Mouse (Mus musculus) embryonic facial prominence, embryonic 15.5 days (tissue): ENCODE results near the gene Oaz3. TPM values are rescaled to one million over a fixed set of nuclear protein-coding genes. Genes with fewer than 3 reads are reported as not detected.

Experiments
- ATAC-seq: fragments of 200-750 bp; cut with Nextera tagmentation; 2 replicates; pipeline ENCODE4 v1.8.0; 2017; ENCODE audit warnings: low read depth, moderate TSS enrichment; ENCODE audit not compliant: insufficient number of reproducible peaks, low FRiP score, low TSS enrichment
- H3K27ac ChIP-seq: fragments of 300-500 bp; sonication (generic); replicated peaks from 2 replicates; pipeline ENCODE4 v1.5.1; 2015; ENCODE audit warnings: mild to moderate bottlenecking, inconsistent platforms
- H3K27me3 ChIP-seq: fragments of 300-500 bp; sonication (generic); 2 replicates; pipeline ENCODE4 v1.6.1; 2015; ENCODE audit warnings: inconsistent platforms
- H3K36me3 ChIP-seq: fragments of 300-500 bp; sonication (generic); 2 replicates; pipeline ENCODE4 v1.6.1; 2015; ENCODE audit warnings: mild to moderate bottlenecking, inconsistent platforms
- H3K4me1 ChIP-seq: fragments of 300-500 bp; sonication (generic); 2 replicates; pipeline ENCODE4 v1.6.1; 2015; ENCODE audit warnings: inconsistent platforms
- H3K4me2 ChIP-seq: fragments of 300-500 bp; sonication (generic); replicated peaks from 2 replicates; pipeline ENCODE4 v1.6.1; 2015; ENCODE audit warnings: mild to moderate bottlenecking, inconsistent platforms
- H3K4me3 ChIP-seq: fragments of 300-500 bp; sonication (generic); replicated peaks from 2 replicates; pipeline ENCODE4 v1.5.1; 2015; ENCODE audit warnings: mild to moderate bottlenecking, inconsistent platforms
- H3K9ac ChIP-seq: fragments of 300-500 bp; sonication (generic); 2 replicates; pipeline ENCODE4 v1.6.1; 2015; ENCODE audit warnings: inconsistent platforms
- H3K9me3 ChIP-seq: fragments of 300-500 bp; sonication (generic); replicated peaks from 2 replicates; pipeline ENCODE4 v1.6.1; 2016; ENCODE audit warnings: inconsistent platforms
- WGBS: fragments of 180-500 bp; shearing (Covaris S2); methylation state at CpG from one replicate; pipeline ENCODE4 v1.1.7; 2015; 5-methylcytosine and 5-hydroxymethylcytosine counted together
- polyA plus RNA-seq: library from polyadenylated mRNA; unstranded; fragments of >200 nt; fragmentation: Nextera tagmentation; extraction: Ambion mirVana; gene quantifications from 2 replicates; pipeline ENCODE4 v1.2.1, GENCODE M21; 2015

Oaz3 gene
- polyA plus RNA-seq, 1 experiment from 2014 or later, result 0.40 TPM

- H3K9me3 ChIP-seq, result no peaks in the 10 kb centered on the region
- H3K36me3 ChIP-seq, result no peaks in the 10 kb centered on the region
- no peaks in the 10 kb centered on the region for H3K27me3 ChIP-seq
- peak overlapping the region; percentile 40 for H3K4me3 ChIP-seq
- peak; percentile 85 for ATAC-seq
- H3K9ac ChIP-seq, result no peak overlapping the region
- H3K4me1 ChIP-seq, result peaks cover 3% of the 10 kb centered on the region; the same call in 1 of the 2 replicates
- H3K27ac ChIP-seq, result no peak overlapping the region
- peak overlapping the region; percentile 52 for H3K4me2 ChIP-seq
- under 1% methylated on average over 12 of the region's 12 CpGs for WGBS
Observed at GRCm38 (mm10) chr3:94456529-94457000, 12.8 kb upstream of the Oaz3 start.

- H3K4me3 ChIP-seq, result no peak overlapping the region
- no peaks in the 10 kb centered on the region for H3K9me3 ChIP-seq
- WGBS, result 83% methylated on average over 2 of the region's 2 CpGs
- H3K27me3 ChIP-seq, result no peaks in the 10 kb centered on the region
- peaks cover 4% of the 10 kb centered on the region; the same call in 1 of the 2 replicates for H3K4me1 ChIP-seq
- ATAC-seq, result no peak
- H3K9ac ChIP-seq, result no peak overlapping the region
- H3K4me2 ChIP-seq, result no peak overlapping the region
- H3K36me3 ChIP-seq, result peaks cover 41% of the 10 kb centered on the region
- no peak overlapping the region for H3K27ac ChIP-seq
Observed at GRCm38 (mm10) chr3:94449377-94449776, 5.7 kb upstream of the Oaz3 start.

GRCm38 (mm10) chr3:94442951-94443596 is 641 bp downstream of the Oaz3 start, which contains the start of gene Mrpl9:
Mrpl9 (plus strand) TSS chr3:94443318.
- peak; percentile 95 for ATAC-seq

GRCm38 (mm10) chr3:94441182-94441581 is 2.5 kb downstream of the Oaz3 start:
- H3K36me3 ChIP-seq, result peaks cover 16% of the 10 kb centered on the region
- no peak for ATAC-seq
- no peaks in the 10 kb centered on the region for H3K9me3 ChIP-seq
- H3K4me3 ChIP-seq, result no peak overlapping the region
- peaks cover 8% of the 10 kb centered on the region; the same call in 1 of the 2 replicates for H3K4me1 ChIP-seq
- 37% methylated on average over 3 of the region's 3 CpGs for WGBS
- H3K27ac ChIP-seq, result no peak overlapping the region
- no peak overlapping the region for H3K4me2 ChIP-seq
- no peaks in the 10 kb centered on the region for H3K27me3 ChIP-seq
- H3K9ac ChIP-seq, result no peak overlapping the region

More at GRCm38 (mm10) chr3:94442951-94443596, 641 bp downstream of the Oaz3 start, which contains the start of gene Mrpl9:
- Histone ChIP-seq H3K4me1 (peaks cover 8% of the 10 kb centered on the region; the same call in 1 of the 2 replicates), H3K9me3 (no peaks in the 10 kb centered on the region), H3K4me2 (peak within 1 kb of the TSS; percentile 82), H3K27me3 (no peaks in the 10 kb centered on the region), H3K4me3 (peak within 1 kb of the TSS; percentile 95), H3K27ac (peak within 1 kb of the TSS; percentile 63), H3K9ac (peak within 1 kb of the TSS; percentile 93), H3K36me3 (peaks cover 35% of the 10 kb centered on the region)
- under 1% methylated on average over 39 of the region's 39 CpGs for WGBS

- no peaks in the 10 kb centered on the region for H3K4me1 ChIP-seq
- ATAC-seq, result no peak
- no peak overlapping the region for H3K9ac ChIP-seq
- no peaks in the 10 kb centered on the region for H3K36me3 ChIP-seq
- 78% methylated on average over 9 of the region's 9 CpGs for WGBS
- no peak overlapping the region for H3K4me2 ChIP-seq
- H3K9me3 ChIP-seq, result no peaks in the 10 kb centered on the region
- no peak overlapping the region for H3K27ac ChIP-seq
- no peak overlapping the region for H3K4me3 ChIP-seq
- no peaks in the 10 kb centered on the region for H3K27me3 ChIP-seq
Observed at GRCm38 (mm10) chr3:94436420-94436819, 7.3 kb downstream of the Oaz3 start.

GRCm38 (mm10) chr3:94434305-94434704 is 9.4 kb downstream of the Oaz3 start:
- Histone ChIP-seq H3K27ac (no peak overlapping the region), H3K4me3 (no peak overlapping the region), H3K36me3 (no peaks in the 10 kb centered on the region), H3K4me1 (no peaks in the 10 kb centered on the region), H3K9ac (no peak overlapping the region), H3K4me2 (no peak overlapping the region), H3K9me3 (no peaks in the 10 kb centered on the region), H3K27me3 (no peaks in the 10 kb centered on the region)
- 75% methylated on average over 2 of the region's 2 CpGs for WGBS
- no peak for ATAC-seq

- Histone ChIP-seq H3K9me3 (no peaks in the 10 kb centered on the region), H3K27me3 (no peaks in the 10 kb centered on the region), H3K36me3 (no peaks in the 10 kb centered on the region), H3K4me1 (no peaks in the 10 kb centered on the region), H3K4me3 (no peak overlapping the region), H3K4me2 (no peak overlapping the region), H3K9ac (no peak overlapping the region), H3K27ac (no peak overlapping the region)
- no peak for ATAC-seq
- 63% methylated on average over 2 of the region's 2 CpGs for WGBS
Observed at GRCm38 (mm10) chr3:94430980-94431379, 12.7 kb downstream of the Oaz3 start.

- Histone ChIP-seq H3K36me3 (no peaks in the 10 kb centered on the region), H3K4me3 (peak within 1 kb of the TSS; percentile 47), H3K9ac (peak within 1 kb of the TSS; percentile 26; the same call in 1 of the 2 replicates), H3K4me1 (peaks cover 11% of the 10 kb centered on the region), H3K27me3 (no peaks in the 10 kb centered on the region; the same call in 1 of the 2 replicates), H3K9me3 (no peaks in the 10 kb centered on the region), H3K4me2 (peak within 1 kb of the TSS; percentile 94), H3K27ac (no peak within 1 kb of the TSS)
- peak; percentile 99 for ATAC-seq
- 8% methylated on average over 52 of the region's 52 CpGs for WGBS
Observed at GRCm38 (mm10) chr3:94413031-94413679, 30.6 kb downstream of the Oaz3 start, which contains the start of gene Tdrkh. Tdrkh (plus strand) TSS chr3:94413273.

- Histone ChIP-seq H3K9ac (peak overlapping the region; percentile 6; the same call in 1 of the 2 replicates), H3K4me3 (peak overlapping the region; percentile 47), H3K9me3 (no peaks in the 10 kb centered on the region), H3K27me3 (no peaks in the 10 kb centered on the region; the same call in 1 of the 2 replicates), H3K4me1 (peaks cover 11% of the 10 kb centered on the region), H3K4me2 (peak overlapping the region; percentile 94), H3K36me3 (no peaks in the 10 kb centered on the region), H3K27ac (no peak overlapping the region)
- WGBS, result 7% methylated on average over 25 of the region's 25 CpGs
- no peak for ATAC-seq
Observed at GRCm38 (mm10) chr3:94412530-94412929, 31.2 kb downstream of the Oaz3 start.

GRCm38 (mm10) chr3:94405561-94405960 is 38.2 kb downstream of the Oaz3 start:
- H3K36me3 ChIP-seq, result no peaks in the 10 kb centered on the region

GRCm38 (mm10) chr3:94404366-94405054 is 39.2 kb downstream of the Oaz3 start:
- H3K27me3 ChIP-seq, result peaks cover 38% of the 10 kb centered on the region
- H3K4me1 ChIP-seq, result peaks cover 18% of the 10 kb centered on the region
- no peaks in the 10 kb centered on the region for H3K36me3 ChIP-seq
- peak overlapping the region; percentile 35; the same call in 1 of the 2 replicates for H3K27ac ChIP-seq
- no peak overlapping the region for H3K9ac ChIP-seq
- 0 out of 2 replicates have a peak overlapping the region, but pooled peaks have one; percentile 6 for H3K4me2 ChIP-seq
- 19% methylated on average over 7 of the region's 7 CpGs for WGBS
- ATAC-seq, result 0 out of 2 replicates have a peak, but pooled peaks have one; percentile 40
- no peak overlapping the region for H3K4me3 ChIP-seq
- H3K9me3 ChIP-seq, result no peaks in the 10 kb centered on the region

More at GRCm38 (mm10) chr3:94405561-94405960, 38.2 kb downstream of the Oaz3 start:
- ATAC-seq, result no peak
- no peak overlapping the region for H3K4me3 ChIP-seq
- H3K4me1 ChIP-seq, result peaks cover 18% of the 10 kb centered on the region
- no peaks in the 10 kb centered on the region for H3K9me3 ChIP-seq
- H3K9ac ChIP-seq, result no peak overlapping the region
- no peak overlapping the region for H3K4me2 ChIP-seq
- no peak overlapping the region for H3K27ac ChIP-seq
- WGBS, result 50% methylated on average over 4 of the region's 4 CpGs
- peaks cover 27% of the 10 kb centered on the region for H3K27me3 ChIP-seq
